Mouse (Mus musculus) embryonic fibroblast, embryonic 13.5 days (primary cell): Measurements from ENCODE around the gene Cln3. TPM values are rescaled to one million over a fixed set of nuclear protein-coding genes. Genes with fewer than 3 reads are reported as not detected.

Source experiments
- H3K27ac ChIP-seq: 2 replicates; pipeline ENCODE4 v1.5.1; 2012; ENCODE audit warnings: low read length, control low read depth, inconsistent platforms; ENCODE audit not compliant: insufficient read depth
- H3K4me1 ChIP-seq: 2 replicates; pipeline ENCODE4 v1.6.1; 2011; ENCODE audit warnings: low read length; ENCODE audit not compliant: control insufficient read depth, insufficient read depth
- H3K4me3 ChIP-seq: 2 replicates; pipeline ENCODE4 v1.5.1; 2011; ENCODE audit warnings: mild to moderate bottlenecking, control low read depth, low read length; ENCODE audit not compliant: insufficient read depth
- CTCF ChIP-seq: IDR thresholded peaks from 2 replicates; pipeline ENCODE4 v1.5.1; 2011; ENCODE audit warnings: mild to moderate bottlenecking, control low read depth, low read length, moderate library complexity, borderline replicate concordance; ENCODE audit not compliant: insufficient read depth
- POLR2A ChIP-seq: IDR thresholded peaks from 2 replicates; pipeline ENCODE4 v1.6.1; 2011; ENCODE audit warnings: low read depth, mild to moderate bottlenecking, control low read depth, low read length, moderate library complexity
- polyA plus RNA-seq: library from polyadenylated mRNA; stranded (reverse); fragments of >200 nt; gene quantifications from 2 replicates; pipeline ENCODE4 v1.2.4, GENCODE M21; 2011; ENCODE audit warnings: low read depth; ENCODE audit not compliant: missing spikeins, insufficient read length

Gene Cln3
- polyA plus RNA-seq, 1 experiment: 12.4 TPM

DNA sequence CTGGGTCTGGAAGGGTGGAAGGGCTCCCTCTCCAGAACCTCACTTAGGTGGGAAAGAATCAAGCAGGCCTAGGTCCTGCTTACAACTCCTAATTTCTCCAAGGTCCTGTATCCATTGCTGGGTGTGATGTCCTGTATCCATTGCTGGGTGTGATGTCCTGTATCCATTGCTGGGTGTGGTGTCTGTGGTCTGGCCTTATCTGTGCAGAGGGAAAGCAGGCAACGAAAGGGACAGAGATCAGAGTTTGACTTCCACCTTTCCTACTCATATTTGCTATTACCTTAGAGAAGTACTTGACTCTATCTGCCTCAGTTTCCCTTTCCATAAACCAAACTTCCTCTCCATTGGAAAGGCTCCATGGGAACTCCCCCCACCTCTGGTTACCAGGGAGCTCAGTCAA is 37.8 kb upstream of the Cln3 start:
- Histone ChIP-seq H3K4me1 (peaks cover 11% of the 10 kb centered on the region), H3K4me3 (no peak overlapping the region), H3K27ac (no peak overlapping the region)
- no peak for TF ChIP-seq CTCF
- TF ChIP-seq POLR2A: peak; percentile 30; the same call in 1 of the 2 replicates

DNA sequence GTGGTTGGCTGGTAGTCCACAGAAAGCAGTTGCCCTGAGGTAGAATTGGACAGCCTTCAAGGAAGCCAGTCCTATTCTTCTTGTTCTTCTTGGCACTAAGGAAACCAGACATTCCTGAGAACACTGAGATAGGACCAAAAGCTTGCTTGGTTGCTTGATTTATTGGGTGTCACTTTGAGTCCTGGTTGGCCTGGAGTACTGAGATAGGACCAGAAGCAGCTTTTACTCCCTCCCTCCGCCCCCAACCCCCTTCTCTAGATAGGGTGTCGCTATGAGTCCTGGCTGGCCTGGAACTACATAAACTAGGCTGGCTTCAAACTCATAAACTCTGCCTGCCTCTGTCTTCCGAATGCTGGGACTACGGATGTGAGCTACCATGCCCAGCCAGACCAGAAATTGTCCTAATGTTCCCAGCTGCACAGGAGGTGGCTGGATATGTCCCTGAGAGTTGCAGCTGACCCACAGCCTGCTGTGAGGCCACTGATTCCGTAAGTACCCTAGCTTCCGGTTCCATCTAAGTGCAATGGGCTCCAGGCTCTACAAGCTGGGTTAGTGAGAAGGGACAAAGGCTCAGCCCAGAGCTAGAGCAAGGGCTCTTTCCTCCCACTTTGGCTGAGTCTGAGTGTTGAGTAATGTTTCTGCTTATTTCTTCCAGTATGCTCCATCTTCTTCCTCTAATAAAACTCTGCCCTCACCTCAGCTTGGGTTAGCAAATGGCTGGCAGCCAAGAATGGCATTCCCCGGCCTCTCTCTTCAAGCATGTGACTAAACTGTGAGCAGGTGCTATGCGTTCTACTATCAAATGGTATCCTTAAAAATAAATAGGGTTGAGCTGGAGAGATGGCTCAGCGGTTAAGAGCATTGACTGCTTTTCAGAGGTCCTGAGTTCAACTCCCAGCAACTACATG is 36.1 kb upstream of the Cln3 start:
- no peak for TF ChIP-seq CTCF
- no peak; the same call in none of the 2 replicates for TF ChIP-seq POLR2A
- no peak overlapping the region for H3K4me3 ChIP-seq

DNA sequence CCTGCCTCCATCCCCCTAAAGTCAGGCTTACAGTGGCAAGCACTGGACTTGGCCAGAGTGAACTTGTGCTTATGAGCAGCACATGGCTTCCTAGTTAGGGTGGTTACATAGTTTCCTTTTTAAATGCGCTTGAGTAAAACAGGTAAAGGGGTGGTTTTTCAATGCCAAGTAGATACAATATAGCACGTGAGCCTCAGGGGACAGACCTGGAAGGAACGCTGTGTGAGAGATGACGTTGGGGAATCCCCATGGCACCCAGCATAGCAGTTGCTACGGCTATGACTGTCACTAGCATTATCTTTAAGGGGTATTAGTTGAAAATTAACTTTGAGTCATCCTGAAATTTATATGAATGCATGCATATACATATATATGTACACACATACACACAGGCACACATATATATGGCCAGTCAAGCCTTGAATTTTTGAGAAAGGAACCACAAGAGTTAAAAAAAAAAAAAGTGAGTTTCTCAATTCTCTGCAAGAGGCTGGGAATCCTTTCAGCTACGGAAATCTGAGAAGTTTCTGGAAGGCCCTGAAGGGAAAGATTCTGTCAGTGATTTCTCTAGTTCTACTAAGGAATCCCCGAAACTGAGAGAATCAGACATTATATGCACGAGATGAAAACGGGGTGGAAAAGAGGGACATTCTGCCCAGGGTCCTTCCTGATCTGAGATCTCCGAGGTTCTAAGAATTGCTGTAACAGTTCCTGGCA is 34.1 kb upstream of the Cln3 start:
- peaks cover 3% of the 10 kb centered on the region; the same call in 1 of the 2 replicates for H3K4me1 ChIP-seq
- H3K27ac ChIP-seq: no peak overlapping the region
- no peak for TF ChIP-seq POLR2A
- no peak for TF ChIP-seq CTCF
- H3K4me3 ChIP-seq: no peak overlapping the region

More for the DNA sequence above, 36.1 kb upstream of the Cln3 start:
- Histone ChIP-seq H3K4me1 (peaks cover 8% of the 10 kb centered on the region), H3K27ac (no peak overlapping the region)

DNA sequence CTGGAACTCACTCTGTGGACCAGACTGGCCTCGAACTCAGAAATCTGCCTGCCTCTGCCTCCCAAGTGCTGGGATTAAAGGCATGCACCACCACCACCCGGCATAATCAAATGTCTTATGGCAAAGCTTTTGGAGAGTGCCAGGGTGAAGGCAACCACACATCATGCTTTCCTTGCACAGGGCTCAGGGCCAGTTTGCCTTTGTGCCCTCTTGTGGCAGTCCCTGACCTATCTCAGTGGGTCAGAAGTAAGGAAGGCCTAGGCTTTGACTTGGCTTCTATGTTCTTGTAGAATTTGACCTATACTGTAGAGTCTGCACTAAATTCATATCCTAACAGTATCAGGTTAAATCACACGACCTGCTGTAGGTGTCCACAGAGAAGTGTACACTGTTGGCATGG is 31.1 kb upstream of the Cln3 start:
- Histone ChIP-seq H3K4me1 (no peaks in the 10 kb centered on the region), H3K27ac (no peak overlapping the region), H3K4me3 (no peak overlapping the region)
- TF ChIP-seq POLR2A (no peak), CTCF (peak; percentile 9; the same call in 1 of the 2 replicates)

DNA sequence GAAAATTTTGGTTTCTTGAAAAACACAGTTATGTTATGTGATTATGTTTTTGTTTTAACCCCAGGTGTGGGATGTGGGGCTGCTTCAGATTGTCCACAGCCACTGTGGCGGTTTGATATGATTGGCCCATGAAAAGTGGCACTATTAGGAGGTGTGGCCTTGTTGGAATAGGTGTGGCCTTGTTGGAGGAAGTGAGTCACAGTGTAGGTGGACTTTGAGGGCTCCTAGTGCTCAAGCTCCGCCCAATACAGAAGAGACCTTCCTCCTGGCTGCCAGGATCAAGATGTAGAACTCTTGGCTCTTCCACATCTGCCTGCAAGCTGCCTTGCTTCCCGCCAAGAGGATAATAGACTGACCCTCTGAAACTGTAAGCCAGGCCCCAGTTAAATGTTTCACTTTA is 27.1 kb upstream of the Cln3 start:
- no peak overlapping the region for H3K27ac ChIP-seq
- H3K4me3 ChIP-seq: no peak overlapping the region
- H3K4me1 ChIP-seq: no peaks in the 10 kb centered on the region
- TF ChIP-seq POLR2A (no peak), CTCF (no peak)

DNA sequence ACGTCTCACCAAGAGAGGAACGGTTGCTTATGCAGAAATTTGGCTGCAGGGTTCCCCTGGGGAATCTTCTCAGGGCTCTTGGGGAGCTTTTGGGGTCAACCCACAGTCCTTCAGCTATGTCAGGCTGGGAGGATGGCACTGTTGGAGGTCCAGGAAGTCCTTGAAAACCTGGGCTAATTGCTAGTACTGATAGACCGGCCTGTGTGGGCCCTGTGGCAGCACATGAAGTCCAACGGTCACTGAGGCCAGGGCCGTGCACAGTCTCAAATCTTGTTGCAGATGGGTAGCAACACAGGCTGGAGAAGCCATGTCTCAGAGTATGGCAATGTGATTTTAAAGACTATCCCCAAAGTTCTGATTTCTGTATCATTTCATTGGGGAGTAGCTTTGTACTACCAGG is 22.2 kb upstream of the Cln3 start:
- Histone ChIP-seq H3K4me3 (no peak overlapping the region), H3K27ac (no peak overlapping the region), H3K4me1 (peaks cover 3% of the 10 kb centered on the region; the same call in 1 of the 2 replicates)
- TF ChIP-seq CTCF: no peak
- TF ChIP-seq POLR2A: no peak

DNA sequence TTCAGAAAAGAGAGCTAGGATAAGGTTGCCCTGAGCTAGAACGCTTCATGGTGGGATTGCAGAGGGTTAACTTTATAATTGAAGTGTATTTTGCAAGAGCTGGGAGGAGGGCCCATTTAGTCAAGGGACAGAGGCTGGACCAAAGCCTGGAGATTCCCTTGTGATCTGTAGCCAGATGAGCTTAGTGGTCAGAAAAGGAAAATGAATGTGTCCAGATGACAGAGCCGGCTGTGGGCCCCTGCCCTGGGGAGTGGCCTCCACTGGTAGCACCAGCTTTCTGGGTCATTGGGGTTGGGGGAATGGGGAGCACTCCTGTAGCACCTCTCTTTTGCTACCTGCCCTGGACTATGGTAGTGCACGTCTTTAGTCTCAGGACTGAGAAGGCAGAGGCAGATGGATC is 21.4 kb upstream of the Cln3 start:
- Histone ChIP-seq H3K4me3 (no peak overlapping the region), H3K4me1 (peaks cover 3% of the 10 kb centered on the region; the same call in 1 of the 2 replicates), H3K27ac (no peak overlapping the region)
- TF ChIP-seq CTCF: no peak
- no peak for TF ChIP-seq POLR2A

DNA sequence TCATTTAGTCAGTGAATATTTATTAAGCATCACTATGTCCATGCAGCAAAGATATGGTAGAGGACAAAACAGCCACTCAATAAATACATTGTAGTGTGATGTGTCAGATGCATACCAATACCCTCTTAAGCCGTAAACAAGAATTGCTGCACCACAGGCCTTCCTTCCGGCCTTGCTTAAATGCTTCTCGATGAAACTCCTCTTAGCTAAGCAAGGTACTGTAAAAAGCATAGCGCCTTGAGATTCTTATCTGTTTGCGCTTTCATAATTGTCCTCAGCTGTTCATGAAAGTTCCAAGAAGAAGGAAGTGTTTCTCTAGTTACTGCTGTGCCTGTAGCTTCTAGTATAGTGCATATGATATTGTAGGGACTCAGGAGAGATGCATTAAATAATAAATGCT is 21.0 kb upstream of the Cln3 start:
- Histone ChIP-seq H3K4me1 (peaks cover 3% of the 10 kb centered on the region; the same call in 1 of the 2 replicates), H3K4me3 (no peak overlapping the region), H3K27ac (no peak overlapping the region)
- TF ChIP-seq CTCF (no peak), POLR2A (no peak)

DNA sequence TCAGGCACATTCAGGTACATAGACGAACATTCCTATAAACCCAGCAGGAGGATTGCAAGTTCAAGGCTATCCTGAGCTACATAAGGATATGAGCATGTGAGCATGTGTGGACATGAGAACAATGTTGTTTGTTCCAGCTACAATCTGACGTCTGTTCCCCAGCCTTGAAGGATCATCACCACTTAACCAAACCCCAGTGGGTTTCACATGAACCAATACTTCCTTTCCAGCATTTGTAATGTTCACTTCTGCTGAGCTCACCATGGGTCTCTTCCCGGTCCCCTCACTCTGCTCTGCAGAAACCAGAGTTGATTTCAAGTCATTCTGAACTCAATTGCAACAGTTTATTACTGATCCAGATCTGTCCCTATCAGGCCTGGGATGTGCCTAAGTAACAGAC is 17.0 kb upstream of the Cln3 start:
- Histone ChIP-seq H3K4me1 (peaks cover 12% of the 10 kb centered on the region), H3K27ac (no peak overlapping the region), H3K4me3 (no peak overlapping the region)
- TF ChIP-seq POLR2A (no peak), CTCF (no peak)

DNA sequence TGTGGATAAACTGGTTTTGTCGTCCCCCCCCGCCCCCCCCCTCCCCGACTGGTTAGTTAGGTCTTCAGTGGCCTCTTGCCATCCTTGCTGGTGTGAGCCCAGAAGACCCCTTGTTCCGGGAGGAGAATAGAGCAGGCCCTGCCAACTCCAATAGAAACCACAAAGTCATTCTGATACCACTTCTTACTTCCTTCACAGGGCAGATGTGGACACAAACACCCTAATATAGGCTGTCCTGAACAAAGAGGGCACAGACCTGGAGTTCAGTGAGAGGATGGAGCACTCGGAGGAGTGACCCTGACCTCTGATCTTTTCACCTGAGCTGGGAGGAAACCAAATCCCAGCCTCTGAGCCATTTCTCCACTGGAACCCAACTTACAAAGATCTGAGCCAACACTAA is 16.3 kb upstream of the Cln3 start:
- no peak overlapping the region for H3K4me3 ChIP-seq
- H3K4me1 ChIP-seq: peaks cover 12% of the 10 kb centered on the region
- TF ChIP-seq POLR2A (no peak), CTCF (no peak)
- no peak overlapping the region for H3K27ac ChIP-seq
